Mouse (Mus musculus) embryonic facial prominence, embryonic 12.5 days (tissue): ENCODE data around the gene Gm45837. TPM values are rescaled to one million over a fixed set of nuclear protein-coding genes. Genes with fewer than 3 reads are reported as not detected.

Experiments
- ATAC-seq: fragments of 200-750 bp; cut with Nextera tagmentation; 2 replicates; pipeline ENCODE4 v1.8.0; 2017; ENCODE audit not compliant: insufficient number of reproducible peaks, insufficient read depth, low FRiP score, low TSS enrichment
- H3K27ac ChIP-seq: fragments of 300-500 bp; sonication (generic); 2 replicates; pipeline ENCODE4 v1.5.1; 2016; ENCODE audit warnings: mild to moderate bottlenecking
- H3K27me3 ChIP-seq: fragments of 300-500 bp; sonication (generic); 2 replicates; pipeline ENCODE4 v1.6.1; 2016; ENCODE audit warnings: mild to moderate bottlenecking, moderate library complexity
- H3K36me3 ChIP-seq: fragments of 300-500 bp; sonication (generic); 2 replicates; pipeline ENCODE4 v1.6.1; 2016; ENCODE audit warnings: mild to moderate bottlenecking
- H3K4me1 ChIP-seq: fragments of 300-500 bp; sonication (generic); 2 replicates; pipeline ENCODE4 v1.6.1; 2016
- H3K4me2 ChIP-seq: fragments of 300-500 bp; sonication (generic); replicated peaks from 2 replicates; pipeline ENCODE4 v1.6.1; 2016; ENCODE audit warnings: mild to moderate bottlenecking, moderate library complexity
- H3K4me3 ChIP-seq: fragments of 300-500 bp; sonication (generic); 2 replicates; pipeline ENCODE4 v1.5.1; 2016; ENCODE audit warnings: mild to moderate bottlenecking
- H3K9ac ChIP-seq: fragments of 300-500 bp; sonication (generic); 2 replicates; pipeline ENCODE4 v1.6.1; 2016; ENCODE audit warnings: mild to moderate bottlenecking, moderate library complexity
- H3K9me3 ChIP-seq: fragments of 300-500 bp; sonication (generic); 2 replicates; pipeline ENCODE4 v1.6.1; 2016; ENCODE audit warnings: mild to moderate bottlenecking, moderate library complexity
- WGBS: fragments of 180-500 bp; shearing (Covaris S2); methylation state at CpG from one replicate; pipeline ENCODE4 v1.1.7; 2016; 5-methylcytosine and 5-hydroxymethylcytosine counted together
- polyA plus RNA-seq: library from polyadenylated mRNA; unstranded; fragments of >200 nt; fragmentation: Nextera tagmentation; extraction: Ambion mirVana; gene quantifications from 2 replicates; pipeline ENCODE4 v1.2.1, GENCODE M21; 2016

The Gm45837 gene
- polyA plus RNA-seq, 1 experiment from 2014 or later = not detected

- no peak overlapping the region for H3K4me2 ChIP-seq
- H3K9ac ChIP-seq = no peak overlapping the region
- H3K4me3 ChIP-seq = no peak overlapping the region
- no peaks in the 10 kb centered on the region for H3K27me3 ChIP-seq
- H3K27ac ChIP-seq = no peak overlapping the region
- H3K9me3 ChIP-seq = no peaks in the 10 kb centered on the region
- no peak for ATAC-seq
- H3K36me3 ChIP-seq = no peaks in the 10 kb centered on the region
- WGBS = 71% methylated on average over 3 of the region's 3 CpGs
- peaks cover 7% of the 10 kb centered on the region; the same call in 1 of the 2 replicates for H3K4me1 ChIP-seq
Measured at GRCm38 (mm10) chr7:101471968-101472480, 61.3 kb downstream of the Gm45837 start.

- ATAC-seq = no peak
- H3K9me3 ChIP-seq = no peaks in the 10 kb centered on the region
- 44% methylated on average over 10 of the region's 10 CpGs for WGBS
Measured at GRCm38 (mm10) chr7:101472598-101473558, 62.2 kb downstream of the Gm45837 start.

DNA sequence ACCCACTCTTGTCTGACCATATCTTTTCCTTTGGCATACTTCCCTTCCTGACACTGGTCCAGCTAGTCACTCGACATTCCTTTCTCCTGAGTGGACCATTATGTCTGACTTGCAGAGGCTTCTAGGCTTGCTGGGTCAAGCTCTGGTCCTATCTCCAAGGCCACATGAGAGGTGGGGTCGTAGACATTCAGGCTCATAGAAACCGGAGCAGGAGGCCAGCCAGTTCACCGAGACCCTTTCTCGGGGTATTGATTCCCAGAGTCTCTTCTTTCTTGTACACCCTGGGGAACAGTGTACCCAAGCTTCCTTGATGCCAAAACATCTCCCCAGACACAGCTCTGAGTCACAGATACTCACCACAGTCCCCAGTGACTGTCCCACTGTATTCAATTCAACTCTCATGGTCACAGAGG is 63.7 kb downstream of the Gm45837 start:
- H3K27me3 ChIP-seq = no peaks in the 10 kb centered on the region
- peaks cover 7% of the 10 kb centered on the region; the same call in 1 of the 2 replicates for H3K4me1 ChIP-seq
- H3K9ac ChIP-seq = no peak overlapping the region
- no peak overlapping the region for H3K27ac ChIP-seq
- H3K4me2 ChIP-seq = no peak overlapping the region
- no peaks in the 10 kb centered on the region for H3K9me3 ChIP-seq
- H3K36me3 ChIP-seq = no peaks in the 10 kb centered on the region
- no peak for ATAC-seq
- no peak overlapping the region for H3K4me3 ChIP-seq
- 89% methylated on average over 5 of the region's 5 CpGs for WGBS

More at GRCm38 (mm10) chr7:101472598-101473558, 62.2 kb downstream of the Gm45837 start:
- Histone ChIP-seq H3K4me3 (no peak overlapping the region), H3K4me2 (no peak overlapping the region), H3K27ac (no peak overlapping the region), H3K36me3 (no peaks in the 10 kb centered on the region), H3K9ac (no peak overlapping the region), H3K27me3 (no peaks in the 10 kb centered on the region), H3K4me1 (peaks cover 7% of the 10 kb centered on the region; the same call in 1 of the 2 replicates)

- 77% methylated on average over 3 of the region's 3 CpGs for WGBS
- H3K27ac ChIP-seq = no peak overlapping the region
- H3K4me1 ChIP-seq = peaks cover 7% of the 10 kb centered on the region; the same call in 1 of the 2 replicates
- H3K4me2 ChIP-seq = no peak overlapping the region
- H3K27me3 ChIP-seq = no peaks in the 10 kb centered on the region
- H3K9me3 ChIP-seq = no peaks in the 10 kb centered on the region
- no peak overlapping the region for H3K9ac ChIP-seq
- ATAC-seq = no peak
- H3K36me3 ChIP-seq = no peaks in the 10 kb centered on the region
- no peak overlapping the region for H3K4me3 ChIP-seq
Measured at GRCm38 (mm10) chr7:101476028-101476427, 65.3 kb downstream of the Gm45837 start.

DNA sequence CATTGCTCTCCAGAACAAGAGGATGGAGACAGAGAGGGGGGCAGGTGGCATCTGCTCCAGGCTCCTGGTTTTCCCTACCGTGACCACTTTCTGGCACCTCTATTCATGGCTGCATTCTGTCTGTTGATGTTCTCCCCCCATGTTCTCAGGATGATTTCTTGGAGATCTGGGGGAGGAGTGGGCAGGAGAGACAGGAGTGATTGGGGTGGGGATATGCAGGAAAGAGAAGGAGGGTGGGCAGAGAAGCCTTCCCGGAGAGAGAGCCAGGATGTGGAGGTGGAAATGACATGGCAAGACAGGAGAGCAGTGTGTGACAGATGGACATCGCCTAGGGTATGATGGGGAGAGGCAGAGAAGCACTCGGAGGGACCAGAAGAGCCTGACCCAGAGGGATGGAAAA is 65.8 kb downstream of the Gm45837 start:
- 77% methylated on average over 4 of the region's 4 CpGs for WGBS
- no peaks in the 10 kb centered on the region for H3K9me3 ChIP-seq
- no peak overlapping the region for H3K27ac ChIP-seq
- ATAC-seq = no peak
- no peaks in the 10 kb centered on the region for H3K36me3 ChIP-seq
- no peak overlapping the region for H3K4me2 ChIP-seq
- no peak overlapping the region for H3K4me3 ChIP-seq
- H3K27me3 ChIP-seq = no peaks in the 10 kb centered on the region
- H3K9ac ChIP-seq = no peak overlapping the region
- peaks cover 3% of the 10 kb centered on the region; the same call in 1 of the 2 replicates for H3K4me1 ChIP-seq

DNA sequence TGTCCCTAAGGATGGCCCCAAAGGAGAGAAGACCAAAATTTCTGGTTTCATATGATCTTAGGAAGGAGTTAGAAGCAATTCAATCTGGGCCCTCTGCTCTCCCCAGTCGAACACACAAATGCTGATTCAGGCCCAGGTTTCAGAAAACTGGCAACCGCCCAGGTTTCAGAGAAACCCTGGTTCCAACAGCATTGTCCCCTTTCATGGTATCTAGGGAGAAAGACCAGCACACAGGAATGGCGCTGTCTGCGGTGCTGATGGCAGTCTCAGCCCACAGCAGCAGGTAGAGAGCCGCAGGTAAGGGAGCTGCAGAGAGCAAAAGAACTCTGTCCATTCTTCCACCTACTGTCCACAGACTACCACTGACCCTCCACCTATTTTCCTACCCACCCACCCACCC is 66.5 kb downstream of the Gm45837 start:
- ATAC-seq = no peak
- 35% methylated on average over 5 of the region's 5 CpGs for WGBS
- no peak overlapping the region for H3K4me2 ChIP-seq
- H3K27me3 ChIP-seq = no peaks in the 10 kb centered on the region
- no peak overlapping the region for H3K4me3 ChIP-seq
- H3K27ac ChIP-seq = no peak overlapping the region
- H3K36me3 ChIP-seq = no peaks in the 10 kb centered on the region
- no peak overlapping the region for H3K9ac ChIP-seq
- no peaks in the 10 kb centered on the region for H3K4me1 ChIP-seq
- H3K9me3 ChIP-seq = no peaks in the 10 kb centered on the region

DNA sequence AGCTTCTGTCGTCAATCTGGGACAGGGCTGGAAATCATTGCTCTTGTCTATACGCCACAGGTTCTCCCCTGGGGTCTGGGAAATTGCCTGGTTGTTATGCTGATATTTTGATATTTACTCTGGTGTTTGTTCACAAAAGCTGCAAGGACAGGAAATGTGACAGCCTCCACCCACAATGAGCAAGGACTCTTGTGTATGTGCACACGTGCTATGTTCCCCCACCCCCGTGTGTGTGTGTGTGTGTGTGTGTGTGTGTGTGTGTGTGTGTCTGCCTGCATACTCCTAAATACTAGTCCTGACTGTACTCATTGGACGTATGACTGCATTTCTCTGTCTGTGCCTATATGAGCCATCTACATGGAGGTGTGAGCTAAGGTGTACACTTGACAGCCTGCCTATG is 67.4 kb downstream of the Gm45837 start:
- no peak overlapping the region for H3K4me3 ChIP-seq
- no peaks in the 10 kb centered on the region for H3K27me3 ChIP-seq
- no peaks in the 10 kb centered on the region for H3K9me3 ChIP-seq
- H3K27ac ChIP-seq = no peak overlapping the region
- H3K4me2 ChIP-seq = no peak overlapping the region
- no peaks in the 10 kb centered on the region for H3K4me1 ChIP-seq
- no peak for ATAC-seq
- no peak overlapping the region for H3K9ac ChIP-seq
- H3K36me3 ChIP-seq = no peaks in the 10 kb centered on the region
- WGBS = 59% methylated on average over 5 of the region's 5 CpGs

DNA sequence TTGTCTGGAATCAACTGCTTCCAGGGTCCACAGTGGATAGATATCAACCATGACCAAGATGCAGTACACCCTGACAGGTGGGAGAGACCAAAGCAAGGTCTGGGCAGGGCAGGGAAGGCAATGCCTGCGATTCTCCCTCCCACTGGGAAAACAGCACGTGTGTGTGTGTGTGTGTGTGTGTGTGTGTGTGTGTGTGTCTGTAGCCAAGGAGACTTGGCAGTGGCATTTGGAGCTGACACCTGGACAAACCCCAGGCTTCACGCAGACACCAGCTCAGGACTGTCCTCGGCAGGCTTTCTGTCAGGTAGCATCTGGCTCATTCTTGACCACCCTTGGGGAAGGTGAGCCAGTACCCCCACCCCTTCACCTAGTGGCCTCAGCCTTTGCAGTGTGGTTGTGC is 69.2 kb downstream of the Gm45837 start:
- Histone ChIP-seq H3K27ac (no peak overlapping the region), H3K36me3 (no peaks in the 10 kb centered on the region), H3K27me3 (no peaks in the 10 kb centered on the region), H3K4me2 (no peak overlapping the region), H3K4me3 (no peak overlapping the region), H3K9ac (no peak overlapping the region), H3K9me3 (no peaks in the 10 kb centered on the region), H3K4me1 (0 out of 2 replicates have a peak, but pooled peaks cover 4% of the 10 kb centered on the region)
- WGBS = 79% methylated on average over 4 of the region's 4 CpGs
- ATAC-seq = no peak

DNA sequence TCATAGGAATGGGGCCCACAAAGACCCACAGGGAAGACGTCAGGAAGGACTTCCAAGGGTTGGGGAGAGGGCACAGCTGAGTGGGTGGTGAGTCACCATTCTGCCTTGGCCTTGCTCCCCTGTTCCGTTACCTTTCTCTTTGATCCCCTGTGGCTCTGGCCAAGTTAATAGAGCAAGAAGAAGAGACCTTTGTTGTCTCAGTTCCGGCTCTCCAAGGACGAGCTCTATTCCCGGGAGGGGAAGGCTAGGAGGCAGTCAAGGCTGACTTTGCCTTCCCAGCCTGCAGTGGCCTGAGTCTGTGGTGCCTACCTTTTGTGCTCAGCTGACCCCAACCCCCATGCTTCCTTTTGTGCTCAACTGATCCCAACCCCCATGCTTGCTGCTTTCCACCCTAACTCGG is 70.0 kb downstream of the Gm45837 start:
- Histone ChIP-seq H3K4me2 (no peak overlapping the region), H3K27me3 (no peaks in the 10 kb centered on the region), H3K36me3 (no peaks in the 10 kb centered on the region), H3K9ac (no peak overlapping the region), H3K4me1 (0 out of 2 replicates have a peak, but pooled peaks cover 4% of the 10 kb centered on the region), H3K9me3 (no peaks in the 10 kb centered on the region), H3K4me3 (no peak overlapping the region), H3K27ac (no peak overlapping the region)
- WGBS = 54% methylated on average over 6 of the region's 6 CpGs
- no peak for ATAC-seq

DNA sequence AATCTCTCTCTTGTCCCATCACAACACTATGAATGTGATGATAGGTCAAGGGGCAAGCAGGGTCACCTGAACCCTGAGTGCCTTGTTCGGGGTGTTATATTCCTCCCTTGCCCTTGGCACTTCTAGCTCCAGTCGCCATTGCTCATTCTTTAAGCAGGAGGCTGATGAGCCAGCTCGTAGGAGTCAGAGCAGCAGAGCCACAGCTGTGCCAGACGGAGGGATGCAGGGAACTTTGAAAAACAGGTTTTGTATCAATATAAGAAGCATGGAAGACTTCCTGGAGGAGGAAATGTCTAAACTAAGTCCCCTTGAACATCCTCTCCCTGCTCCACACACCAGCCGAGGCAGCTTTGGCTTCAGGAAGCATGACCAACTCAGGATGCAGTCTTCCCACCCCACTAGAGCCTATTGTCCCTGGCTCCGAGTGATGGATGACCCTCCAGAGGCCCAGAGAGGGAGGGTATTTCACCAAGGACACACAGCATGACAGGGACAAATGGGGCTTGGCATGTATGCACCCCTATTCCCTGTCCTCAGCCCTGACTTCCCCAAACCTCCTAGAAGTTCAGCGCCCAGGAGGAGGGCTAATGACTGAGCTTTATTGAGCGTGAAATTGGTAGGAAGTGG is 71.3 kb downstream of the Gm45837 start:
- WGBS = 58% methylated on average over 8 of the region's 8 CpGs

GRCm38 (mm10) chr7:101482499-101483081 is 71.9 kb downstream of the Gm45837 start:
- Histone ChIP-seq H3K9ac (no peak overlapping the region), H3K36me3 (no peaks in the 10 kb centered on the region), H3K9me3 (no peaks in the 10 kb centered on the region), H3K27me3 (no peaks in the 10 kb centered on the region), H3K27ac (no peak overlapping the region), H3K4me3 (no peak overlapping the region), H3K4me1 (0 out of 2 replicates have a peak, but pooled peaks cover 4% of the 10 kb centered on the region), H3K4me2 (no peak overlapping the region)
- no peak for ATAC-seq
- WGBS = 72% methylated on average over 9 of the region's 9 CpGs

More for the DNA sequence above, 71.3 kb downstream of the Gm45837 start:
- no peak overlapping the region for H3K27ac ChIP-seq
- no peak overlapping the region for H3K9ac ChIP-seq
- H3K27me3 ChIP-seq = no peaks in the 10 kb centered on the region
- no peaks in the 10 kb centered on the region for H3K36me3 ChIP-seq
- no peak overlapping the region for H3K4me3 ChIP-seq
- no peaks in the 10 kb centered on the region for H3K9me3 ChIP-seq
- H3K4me2 ChIP-seq = no peak overlapping the region
- ATAC-seq = no peak
- 0 out of 2 replicates have a peak, but pooled peaks cover 4% of the 10 kb centered on the region for H3K4me1 ChIP-seq
